Mouse (Mus musculus): ENCODE measurements at regions not wholly inside any gene's neighbourhood (a gene's known extent, or its start where the extent isn't known, plus 50 kb on each side); places are given as distances from the start of the nearest gene placed in this dataset.

DNA sequence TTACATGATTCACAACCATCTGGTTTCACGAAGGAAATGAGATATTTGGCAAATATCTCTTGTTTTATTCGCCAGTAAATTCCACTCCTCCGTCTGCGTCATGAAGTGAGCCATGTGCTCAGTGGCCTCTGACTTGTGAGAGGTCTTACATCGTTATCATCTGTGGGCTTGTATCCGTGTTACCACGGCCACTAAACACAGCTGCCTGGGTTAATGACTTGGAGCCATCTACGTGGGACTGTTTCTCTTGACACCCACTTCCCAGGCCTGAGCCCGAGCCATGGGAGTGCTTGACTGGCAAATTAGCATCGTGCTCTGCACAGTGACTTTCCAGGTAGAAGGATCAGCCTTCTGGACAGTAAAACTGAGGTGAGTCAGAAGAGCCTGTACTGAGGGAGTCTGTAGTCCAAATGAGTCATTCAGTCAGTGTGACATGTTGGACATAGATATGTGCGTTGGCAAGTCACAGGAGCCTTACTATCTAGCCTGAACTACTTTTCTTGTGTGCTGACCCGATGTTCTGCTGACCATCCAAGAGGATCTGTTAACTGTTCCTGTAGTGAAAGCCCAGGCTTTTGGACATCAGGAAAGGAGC lies 137.7 kb downstream of the Tmx1 start:
- no peak for DNase-seq

DNA sequence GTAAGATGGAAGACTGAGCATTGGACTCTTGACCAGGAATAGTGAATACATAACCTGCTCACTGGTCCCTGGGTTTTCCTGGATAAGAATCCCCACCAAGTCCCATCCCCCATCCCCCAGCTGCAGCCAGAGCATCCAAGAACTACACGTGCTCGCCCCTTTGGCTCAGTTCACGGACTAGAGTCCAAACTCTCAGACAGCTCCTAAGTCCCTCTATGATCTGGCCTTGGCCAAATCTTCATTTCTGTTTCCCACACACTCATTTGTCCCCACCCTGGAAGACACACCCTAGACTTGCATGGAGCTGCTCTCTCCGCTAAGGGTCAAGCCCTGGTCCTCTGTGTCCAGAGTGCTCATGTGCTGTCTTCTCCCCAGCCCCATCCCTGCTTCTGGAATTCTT lies 139.9 kb downstream of the Tmx1 start:
- DNase-seq, result no peak

DNA sequence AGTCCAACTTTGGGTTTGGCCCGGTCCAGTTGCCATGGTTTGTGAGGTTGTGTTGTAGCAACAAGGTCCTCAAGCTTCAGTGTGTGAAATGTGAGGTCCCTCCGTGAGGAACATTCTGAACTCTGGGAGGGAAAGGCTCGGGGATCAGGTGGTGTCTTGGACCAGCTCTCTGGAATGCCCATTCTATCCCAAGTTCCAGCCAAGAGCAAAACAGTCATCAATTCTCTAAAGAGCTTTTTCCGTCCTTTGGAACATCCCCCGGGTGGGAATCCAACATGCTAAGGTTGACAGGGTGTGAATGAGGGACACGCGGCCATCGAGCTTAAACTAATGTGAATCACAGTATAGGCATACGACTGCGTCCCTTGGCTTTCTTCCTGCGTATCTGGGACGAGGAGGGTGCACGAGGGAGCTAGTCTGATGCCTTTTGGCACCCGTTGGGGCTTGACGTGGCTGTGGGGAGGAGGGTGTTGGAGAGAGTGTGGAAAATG lies 145.4 kb downstream of the Tmx1 start:
- DNase-seq, result no peak

DNA sequence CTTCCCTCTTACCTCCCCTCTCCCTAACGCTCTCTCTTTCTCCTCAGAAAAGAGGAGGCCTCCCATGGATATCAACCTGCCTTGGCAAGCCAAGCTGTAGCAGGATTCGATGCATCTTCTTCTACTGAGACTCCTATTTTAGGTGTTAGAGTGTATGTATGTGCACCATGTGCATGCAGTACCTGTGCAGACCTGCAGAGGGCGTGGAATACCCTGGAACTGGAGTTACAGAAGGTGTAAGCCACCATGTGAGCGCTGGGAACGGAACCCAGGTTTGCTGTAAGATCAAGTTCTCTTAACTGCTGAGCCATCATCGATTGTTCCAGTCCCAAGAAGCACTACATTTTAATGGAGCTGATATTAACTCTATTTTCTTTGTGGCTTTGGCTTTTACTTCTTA lies 146.8 kb downstream of the Tmx1 start:
- no peak for DNase-seq

DNA sequence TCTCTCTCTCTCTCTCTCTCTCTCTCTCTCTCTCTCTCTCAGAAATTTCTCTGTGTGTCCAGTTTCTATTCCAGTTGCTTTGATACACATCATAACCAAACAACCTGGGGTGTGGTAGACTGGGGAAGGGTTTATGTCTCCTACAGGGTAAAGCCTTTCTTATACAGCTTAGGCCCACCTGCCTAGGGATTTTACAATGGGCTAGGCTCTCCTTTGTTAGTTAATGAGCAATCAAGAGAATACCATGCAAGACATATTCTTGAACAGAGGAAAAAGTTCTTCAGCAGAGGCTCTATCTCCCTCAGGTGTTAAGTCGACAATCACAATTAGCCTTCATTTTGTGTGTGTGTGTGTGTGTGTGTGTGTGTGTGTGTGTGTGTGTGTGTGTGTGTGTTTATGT lies 151.0 kb downstream of the Tmx1 start:
- DNase-seq, result no peak

DNA sequence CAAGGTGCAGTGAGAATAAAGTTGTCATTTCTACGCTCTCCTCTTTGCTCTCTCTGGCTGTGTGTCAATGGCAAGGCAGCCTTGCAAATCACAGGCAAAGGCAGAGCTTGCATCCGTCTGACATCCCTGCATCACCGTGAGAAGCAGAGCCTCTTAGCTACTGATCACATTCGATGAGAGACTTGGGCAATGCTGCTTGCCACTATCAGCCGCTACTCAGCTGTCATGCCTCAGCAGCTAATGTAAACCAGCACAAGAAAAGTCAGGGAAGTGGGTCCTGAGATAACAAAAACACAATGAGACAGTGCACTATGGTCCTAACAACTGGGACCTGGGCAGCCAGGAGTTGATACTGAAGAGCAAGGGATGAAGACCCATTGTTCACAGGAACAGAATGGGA lies 155.8 kb downstream of the Tmx1 start:
- DNase-seq, result no peak

DNA sequence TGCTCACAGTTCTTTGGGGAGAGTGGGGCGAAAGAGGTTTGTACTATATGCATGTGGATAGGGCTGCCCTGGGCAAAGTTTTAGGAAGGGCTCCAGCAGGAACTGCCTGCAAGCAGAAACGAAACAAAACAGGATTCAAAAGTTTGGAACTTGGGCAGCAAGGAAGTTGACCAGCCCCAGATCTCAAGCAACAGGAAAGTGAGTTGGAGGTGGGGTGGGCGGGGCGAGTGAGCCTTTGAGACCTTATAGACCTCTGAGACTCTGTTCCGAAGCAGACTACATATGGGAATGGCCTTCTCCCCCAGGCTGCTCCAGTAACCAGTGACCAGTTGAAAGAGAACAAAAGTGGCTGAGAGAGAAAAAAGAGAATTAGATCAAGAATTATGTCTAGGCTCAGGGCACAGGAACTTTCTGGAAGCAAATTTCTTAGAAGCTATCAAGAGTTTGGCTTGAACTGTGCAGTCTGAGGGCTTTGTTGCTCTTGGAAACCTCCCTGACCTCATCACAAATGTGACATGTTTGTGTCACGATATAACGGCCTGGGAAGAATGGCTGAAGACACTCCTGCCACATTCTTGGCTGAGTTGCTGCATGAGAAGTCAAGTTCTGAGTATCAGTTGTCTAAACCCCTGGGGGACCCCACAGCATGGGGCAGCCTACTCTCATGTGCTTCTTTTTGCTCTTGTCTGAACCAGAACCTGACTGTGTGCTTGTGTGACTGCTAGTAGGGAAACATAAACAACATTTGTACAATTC lies 156.4 kb downstream of the Tmx1 start:
- DNase-seq, result no peak

DNA sequence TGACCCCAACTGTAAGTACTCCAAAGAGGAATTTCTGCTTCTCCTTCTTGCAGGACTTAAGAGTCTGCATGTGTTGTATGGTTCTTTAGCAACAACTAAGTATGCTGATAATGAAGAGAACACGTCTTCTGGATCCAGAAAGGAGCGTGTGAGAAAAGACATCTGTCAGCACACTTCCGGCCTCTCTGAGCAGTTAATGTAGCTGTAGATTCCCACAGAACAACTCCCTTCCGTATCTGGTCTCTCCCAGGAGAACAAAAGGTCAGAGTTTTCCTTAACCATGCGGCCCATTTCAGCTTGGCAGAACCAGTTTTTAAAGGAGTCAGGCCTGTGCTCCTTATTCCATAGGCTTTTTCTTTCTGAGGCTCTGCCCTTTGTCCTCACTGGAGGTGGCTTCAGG lies 159.0 kb downstream of the Tmx1 start:
- DNase-seq, result no peak

DNA sequence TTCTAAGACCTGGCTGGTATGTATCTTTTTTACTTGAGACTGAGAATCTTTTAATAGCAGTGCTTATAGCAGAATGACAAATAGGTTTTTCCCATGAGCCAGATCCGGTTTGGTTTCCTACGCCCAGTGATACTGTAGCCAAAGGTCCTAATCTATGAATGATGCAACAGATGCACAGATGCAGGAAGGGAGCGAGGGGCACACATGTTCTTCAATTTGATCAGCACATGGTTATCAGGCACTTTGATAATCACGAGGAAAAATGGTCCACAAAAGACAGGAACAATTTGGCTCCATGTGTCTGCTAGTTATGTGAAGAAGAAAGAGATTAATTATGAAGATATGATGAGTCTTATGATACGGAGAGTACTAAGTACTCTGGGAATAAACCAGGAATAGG lies 160.3 kb downstream of the Tmx1 start:
- no peak for DNase-seq

DNA sequence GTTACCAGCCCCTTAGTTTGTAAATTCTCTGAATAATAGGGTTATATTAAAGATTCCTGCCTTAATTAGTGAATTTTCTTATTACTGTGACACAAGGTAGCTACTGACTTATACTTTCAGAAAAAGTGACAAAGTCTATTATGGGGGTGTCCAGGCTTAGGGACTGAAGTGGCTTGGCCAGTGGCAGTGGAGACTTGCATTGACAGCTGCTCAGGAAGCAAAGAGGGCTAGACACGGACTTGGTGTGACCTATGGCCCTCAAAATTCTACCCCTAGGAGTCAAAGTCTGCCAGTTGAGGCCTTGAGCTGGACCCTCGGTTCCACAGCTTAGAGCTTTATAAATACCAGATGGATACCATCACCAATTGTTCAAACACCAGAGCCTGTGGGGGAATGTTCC lies 161.2 kb downstream of the Tmx1 start:
- DNase-seq, result no peak

DNA sequence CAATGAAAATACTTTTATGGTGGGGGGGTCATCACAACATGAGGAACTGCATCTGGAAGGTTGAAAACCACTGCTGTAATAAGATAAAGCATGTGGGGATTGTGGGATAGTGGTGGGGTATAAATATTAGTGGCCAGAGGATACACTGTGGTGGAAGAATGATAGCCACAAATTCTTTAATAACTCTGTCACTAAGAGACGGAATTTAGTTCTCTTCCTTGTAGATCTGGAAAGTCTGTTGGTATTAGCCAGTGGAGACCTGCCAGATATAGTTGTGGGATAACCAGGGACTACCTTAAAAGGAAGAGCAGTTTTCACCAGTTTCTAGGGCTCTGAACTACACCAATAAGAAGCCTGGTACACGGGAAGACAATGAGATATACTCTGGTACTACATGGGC lies 161.8 kb downstream of the Tmx1 start:
- DNase-seq, result no peak

DNA sequence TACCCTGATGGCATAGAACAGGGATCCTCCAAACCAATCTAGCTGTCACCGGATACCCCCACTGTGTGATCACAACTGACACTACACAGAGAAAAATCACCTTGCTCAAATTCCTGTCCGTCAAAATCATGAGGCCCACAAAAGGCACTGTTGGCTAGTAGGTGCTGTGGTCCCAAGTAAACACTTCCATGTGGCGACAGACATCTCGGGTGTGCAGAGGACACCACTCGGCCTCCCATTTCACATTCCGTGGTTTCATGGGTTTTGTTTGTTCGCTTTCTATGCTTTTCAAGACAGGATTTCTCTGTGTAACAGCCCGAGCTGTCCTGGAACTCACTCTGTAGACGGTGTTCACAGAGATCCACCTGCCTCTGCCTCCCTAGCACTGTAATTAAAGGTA lies 162.2 kb downstream of the Tmx1 start:
- DNase-seq, result no peak

DNA sequence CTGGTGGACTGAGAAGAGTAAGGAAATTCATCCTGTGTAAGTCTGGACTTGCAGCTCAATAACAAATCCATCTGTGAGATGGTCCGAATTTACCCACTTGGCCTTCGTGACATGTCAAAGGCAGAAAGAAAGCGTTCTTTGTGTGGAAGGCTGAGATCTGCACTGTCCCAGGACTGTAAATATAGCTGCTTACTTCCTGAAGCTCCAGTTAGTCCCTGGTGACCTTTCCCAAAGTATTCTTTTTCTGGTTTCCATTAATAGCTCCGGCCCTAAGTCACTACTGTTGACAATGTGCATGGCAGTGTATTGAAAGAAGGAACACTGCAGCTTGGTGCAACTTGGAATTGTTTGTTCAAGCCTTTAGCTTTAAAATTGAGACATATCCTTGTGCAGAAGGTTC lies 163.2 kb downstream of the Tmx1 start:
- no peak for DNase-seq

DNA sequence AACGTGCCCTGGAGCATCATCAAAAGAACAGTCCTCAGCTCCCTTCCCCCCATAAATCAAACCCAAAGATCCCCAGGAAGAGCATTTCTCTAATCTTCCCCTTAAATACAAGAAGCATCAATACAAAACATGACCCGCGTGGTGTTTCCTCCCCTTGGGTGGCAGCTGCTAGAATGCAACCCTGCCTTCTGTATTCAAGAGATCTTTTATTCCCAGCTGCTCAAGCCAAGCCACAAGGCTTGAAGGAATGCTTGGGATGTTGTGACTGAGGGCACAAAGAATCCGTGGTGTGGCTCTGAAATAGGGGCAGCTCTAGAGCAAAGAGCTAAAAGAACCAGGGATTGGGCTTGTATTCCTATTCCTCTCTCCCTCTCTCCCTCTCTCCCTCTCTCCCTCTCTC lies 163.6 kb downstream of the Tmx1 start:
- DNase-seq, result no peak

DNA sequence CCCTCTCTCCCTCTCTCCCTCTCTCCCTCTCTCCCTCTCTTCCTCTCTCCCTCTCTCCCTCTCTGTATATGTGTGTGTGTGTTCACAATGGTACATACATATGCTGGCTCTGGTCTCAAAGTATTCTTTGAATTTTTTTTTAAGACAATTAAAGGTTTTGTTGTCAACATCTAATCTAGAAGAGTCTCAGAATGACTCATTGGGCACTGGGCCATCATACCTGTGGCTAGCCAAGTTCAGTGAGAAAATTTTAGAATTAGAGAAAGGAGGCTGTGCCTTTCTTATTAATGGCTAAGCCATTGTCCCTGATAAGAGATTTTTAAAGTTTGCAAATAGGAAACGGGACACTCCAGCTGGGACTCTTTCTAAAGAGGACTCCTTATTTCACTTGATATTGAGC lies 164.1 kb downstream of the Tmx1 start:
- no peak for DNase-seq

DNA sequence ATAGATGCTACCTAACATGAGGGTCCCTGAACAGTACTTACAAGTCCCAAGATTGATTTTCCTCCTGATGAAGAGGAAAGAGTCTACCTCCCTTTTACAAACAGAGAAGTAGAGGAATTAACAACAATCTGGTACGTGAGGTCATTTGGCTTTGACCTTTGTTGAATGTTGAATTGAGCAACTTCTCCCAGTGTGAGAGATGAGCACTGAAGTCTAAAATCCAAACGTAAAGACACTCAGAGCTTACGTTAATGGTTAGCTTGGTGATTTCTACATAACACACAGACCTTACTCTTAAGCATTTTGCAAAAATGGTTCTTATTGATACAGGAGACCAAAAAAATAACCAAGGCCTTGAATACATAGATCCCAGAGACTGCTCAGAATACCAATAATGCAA lies 165.1 kb downstream of the Tmx1 start:
- no peak for DNase-seq

DNA sequence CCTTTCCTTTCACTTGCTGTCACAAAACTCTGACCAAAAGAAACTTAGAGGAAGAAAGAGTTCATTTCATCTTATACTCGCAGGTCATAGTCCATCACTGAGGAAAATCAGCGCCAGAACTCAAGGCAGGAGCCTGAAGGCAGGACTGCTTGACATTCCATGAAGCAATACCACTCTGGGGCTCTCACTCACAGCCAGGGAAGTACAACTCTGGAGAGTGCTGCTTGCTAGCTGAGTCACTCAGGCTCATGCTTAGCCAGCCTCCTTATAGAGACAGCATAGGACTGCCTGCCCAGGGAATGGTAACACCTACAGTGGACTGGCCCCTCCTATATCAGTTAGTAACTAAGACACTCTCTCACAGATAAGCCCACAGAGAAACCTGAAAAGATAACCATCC lies 166.5 kb downstream of the Tmx1 start:
- no peak for DNase-seq

DNA sequence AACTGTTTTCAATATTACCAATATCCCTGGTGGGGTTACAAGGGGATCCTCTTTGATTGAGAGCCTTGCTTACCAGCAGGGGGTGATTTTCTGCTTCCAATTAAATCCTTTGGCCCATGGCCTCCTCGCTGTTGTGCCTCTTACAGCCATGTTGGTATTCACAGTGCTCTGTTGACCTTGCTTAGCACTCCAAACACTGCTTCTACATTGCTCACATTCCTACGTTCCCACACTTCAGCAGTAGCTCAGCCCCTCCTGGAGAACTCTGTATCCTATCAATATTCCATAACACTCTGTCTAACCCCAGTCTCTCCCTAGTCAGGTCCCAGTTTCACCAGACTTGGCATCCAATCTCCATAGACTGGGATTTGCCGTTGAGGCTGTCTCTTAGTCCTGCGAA lies 169.1 kb downstream of the Tmx1 start:
- no peak for DNase-seq

DNA sequence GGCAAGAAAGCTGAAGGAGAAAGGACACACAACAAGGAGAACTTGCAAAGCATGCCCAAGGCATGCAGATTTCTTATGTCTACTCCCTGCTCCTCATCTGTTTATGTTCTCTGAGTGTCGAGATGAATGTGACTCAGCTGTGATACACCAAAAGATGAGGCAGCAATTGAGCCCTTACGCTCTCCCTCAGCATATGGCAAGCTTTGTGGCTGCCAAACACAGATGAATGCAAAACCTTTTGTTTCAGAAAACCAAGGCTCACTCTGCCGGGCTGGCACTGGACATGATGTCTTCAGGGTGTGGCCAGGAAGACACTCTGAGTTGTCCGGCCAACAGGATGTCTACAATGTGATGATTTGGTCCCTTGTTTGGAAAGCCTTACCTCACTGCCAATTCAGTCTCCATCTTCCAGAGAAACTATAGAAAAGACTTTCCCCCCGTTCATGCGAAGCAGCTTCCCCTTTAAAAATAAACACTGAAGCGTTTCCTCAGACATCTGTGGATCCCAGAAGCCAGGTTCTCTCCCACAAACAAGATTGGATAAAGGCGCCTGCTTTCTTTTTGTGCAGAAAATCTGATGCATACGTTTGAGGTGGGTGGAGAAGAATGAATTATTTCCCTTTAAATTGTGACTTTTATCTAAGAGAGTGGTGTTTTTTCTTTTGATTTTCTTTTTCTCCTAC lies 171.5 kb downstream of the Tmx1 start:
- no peak for DNase-seq

DNA sequence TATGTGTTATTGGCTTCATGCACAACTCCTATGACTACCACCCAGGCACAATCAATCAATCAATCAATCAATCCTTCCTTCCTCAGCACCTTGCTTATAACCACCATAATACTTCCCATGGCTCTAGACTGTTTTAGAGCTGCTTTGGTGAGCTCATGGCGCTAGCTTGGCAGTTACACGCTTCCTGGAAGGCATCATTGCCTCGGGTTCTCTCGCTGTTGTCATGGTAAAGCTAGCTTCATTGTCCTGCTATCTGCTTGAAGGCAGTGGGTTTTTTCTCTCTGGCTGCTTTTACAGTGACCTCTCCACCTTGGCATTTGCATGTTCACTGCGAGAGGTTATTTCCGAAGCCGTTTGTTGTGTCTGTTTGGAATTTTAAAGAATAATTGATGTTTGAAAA lies 174.7 kb downstream of the Tmx1 start:
- DNase-seq, result no peak

DNA sequence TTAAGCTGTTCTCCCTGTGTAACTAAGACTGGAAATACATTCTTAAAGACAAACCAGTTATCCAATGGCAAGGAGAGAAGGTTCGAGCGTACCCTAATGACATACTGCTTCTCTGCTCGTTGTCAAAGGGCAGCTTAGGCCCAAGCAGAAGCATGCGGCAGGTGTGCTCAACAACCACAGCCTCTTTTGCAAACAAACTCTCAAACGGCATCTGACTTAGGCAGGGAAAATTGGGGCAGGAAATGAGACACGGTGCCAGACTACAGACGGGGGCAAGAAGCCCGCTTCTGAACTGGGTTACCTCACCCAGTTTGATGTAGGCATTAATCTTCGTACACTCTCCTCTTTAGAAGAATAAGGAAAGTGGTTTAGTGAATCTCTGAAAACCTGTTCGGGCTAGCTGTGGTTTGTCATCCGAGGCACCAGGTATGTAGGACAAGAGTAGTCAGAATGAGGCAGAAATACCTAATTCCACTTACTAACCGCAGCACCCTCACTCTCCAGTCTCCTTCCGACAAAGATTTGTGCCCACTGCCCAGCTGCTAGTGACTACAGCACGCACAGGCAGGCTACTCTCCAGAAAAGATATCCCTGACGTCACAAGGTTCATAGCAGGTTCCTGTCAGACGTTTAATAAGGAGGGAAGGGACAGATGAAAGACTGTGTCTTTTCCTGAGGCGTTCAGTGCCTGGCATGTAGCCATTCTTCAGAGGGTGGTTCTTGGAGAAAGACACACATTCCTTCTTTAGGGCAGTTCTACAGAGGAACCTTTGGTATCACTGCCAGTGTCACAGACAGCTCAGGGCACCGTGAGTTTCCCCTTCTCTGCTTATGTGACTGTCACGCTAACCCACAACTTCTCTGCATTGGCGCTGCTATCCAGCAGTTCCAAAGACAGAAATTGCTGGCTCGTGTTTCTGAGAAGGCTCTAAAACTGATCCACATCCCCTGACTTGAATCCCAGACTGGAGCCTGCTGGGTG lies 175.8 kb downstream of the Tmx1 start:
- no peak for DNase-seq

DNA sequence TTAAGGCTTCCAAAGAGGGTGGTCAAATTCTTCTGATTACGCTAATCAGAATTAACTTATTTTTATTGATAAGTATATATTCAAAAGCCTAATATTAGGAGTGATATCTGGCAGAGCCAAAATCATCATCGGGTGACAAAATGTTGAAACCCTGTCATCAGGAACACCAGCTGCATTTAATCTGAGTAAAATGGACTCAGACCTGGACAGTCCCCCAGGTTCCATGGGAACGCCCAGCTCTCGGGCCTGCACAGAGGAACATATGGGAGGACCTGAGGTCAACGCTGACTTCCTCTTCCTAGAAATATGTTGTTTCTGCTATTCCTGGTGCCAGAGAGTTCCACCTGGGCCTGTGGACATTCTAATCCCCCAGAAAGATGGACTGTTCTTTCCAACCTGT lies 176.5 kb downstream of the Tmx1 start:
- DNase-seq, result no peak

DNA sequence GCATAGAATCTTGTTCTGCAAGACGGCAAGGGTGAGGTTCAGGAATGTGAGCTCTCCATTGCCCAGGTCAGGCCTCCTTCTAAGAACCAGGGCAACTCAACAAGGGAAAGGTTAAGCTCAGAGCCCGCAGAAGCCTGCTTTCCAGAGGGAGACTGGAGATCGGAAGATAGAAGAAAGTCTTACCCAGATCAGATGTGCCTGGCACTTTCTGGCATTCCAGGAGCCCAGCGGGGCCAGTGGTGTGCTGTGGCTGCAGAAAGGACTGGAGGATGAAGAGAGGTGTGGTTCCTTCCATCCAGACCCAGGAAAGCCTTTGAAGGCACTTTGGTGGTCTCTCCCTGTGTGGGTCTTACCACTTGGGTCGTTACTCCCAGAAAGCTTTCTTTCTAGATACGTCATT lies 178.4 kb downstream of the Tmx1 start:
- no peak for DNase-seq

All from liver (tissue).